Mouse (Mus musculus) C2C12 (cell line): ENCODE measurements around the gene Prdm9. TPM values are rescaled to one million over a fixed set of nuclear protein-coding genes. Genes with fewer than 3 reads are reported as not detected.

Source experiments
- H3K27me3 ChIP-seq: one replicate; pipeline ENCODE4 v1.6.1; 2011; ENCODE audit not compliant: control insufficient read depth, insufficient read depth, insufficient read length
- H3K36me3 ChIP-seq: one replicate; pipeline ENCODE4 v1.6.1; 2011; ENCODE audit not compliant: control insufficient read depth, insufficient read depth
- H3K4me3 ChIP-seq: one replicate; pipeline ENCODE4 v1.5.1; 2011; ENCODE audit warnings: mild to moderate bottlenecking, control low read depth; ENCODE audit not compliant: poor library complexity, insufficient read depth, severe bottlenecking
- H3K79me2 ChIP-seq: one replicate; pipeline ENCODE4 v1.6.1; 2011; ENCODE audit not compliant: control insufficient read depth, insufficient read depth
- H3K79me3 ChIP-seq: one replicate; pipeline ENCODE4 v1.6.1; 2011; ENCODE audit warnings: low read depth, control low read depth
- H3ac ChIP-seq: one replicate; pipeline ENCODE3; 2011; ENCODE audit warnings: low read depth; ENCODE audit not compliant: control insufficient read depth, insufficient read length
- CEBPB ChIP-seq: IDR thresholded peaks from one replicate; pipeline ENCODE4 v1.6.1; 2011; ENCODE audit warnings: low read depth, mild to moderate bottlenecking, control low read depth, moderate library complexity
- CTCF ChIP-seq: IDR thresholded peaks from one replicate; pipeline ENCODE4 v1.5.1; 2011; ENCODE audit not compliant: control insufficient read depth, insufficient read depth, insufficient read length
- FOSL1 ChIP-seq: IDR thresholded peaks from one replicate; pipeline ENCODE4 v1.8.0; 2011; ENCODE audit warnings: mild to moderate bottlenecking, low read length; ENCODE audit not compliant: poor library complexity, insufficient read depth, severe bottlenecking
- MAX ChIP-seq: IDR thresholded peaks from one replicate; pipeline ENCODE4 v1.6.1; 2011; ENCODE audit warnings: mild to moderate bottlenecking, control low read depth
- MYOD1 ChIP-seq: IDR thresholded peaks from one replicate; pipeline ENCODE4 v1.6.1; 2011; ENCODE audit warnings: low read depth; ENCODE audit not compliant: control insufficient read depth, insufficient read length
- MYOG ChIP-seq: IDR thresholded peaks from one replicate; pipeline ENCODE4 v1.6.1; 2011; ENCODE audit not compliant: control insufficient read depth, insufficient read length; ENCODE audit errors: extremely low read depth
- USF1 ChIP-seq: IDR thresholded peaks from one replicate; pipeline ENCODE4 v1.6.1; 2011; ENCODE audit warnings: low read depth, mild to moderate bottlenecking, control low read depth, moderate library complexity
- polyA plus RNA-seq: library from polyadenylated mRNA; unstranded; fragments of >200 nt; fragmentation: generic; extraction: Trizol; gene quantifications from one replicate; pipeline ENCODE4 v1.2.1, GENCODE M21; 2012; ENCODE audit warnings: missing spikeins

Gene Prdm9
- polyA plus RNA-seq, 1 experiment: 0.43 TPM

DNA sequence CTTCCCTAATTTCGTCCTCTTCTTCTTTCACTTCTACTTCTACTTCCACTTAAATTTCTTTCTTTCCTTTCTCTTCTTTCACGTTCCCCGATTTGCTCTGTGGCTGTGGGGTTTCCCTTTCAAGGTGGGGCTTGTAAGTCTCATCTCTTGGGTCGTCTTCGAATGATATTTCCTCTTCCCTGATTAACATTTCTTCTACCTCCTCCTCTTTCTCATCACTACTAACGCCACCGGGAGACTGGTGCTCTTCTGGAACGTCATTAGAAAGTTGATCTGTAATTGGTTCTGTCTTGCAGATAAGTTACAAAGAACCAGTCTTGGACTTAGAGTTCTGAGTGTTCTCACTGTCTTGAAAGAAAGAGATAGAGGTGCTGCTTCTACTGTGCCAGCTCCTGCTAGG lies 28.2 kb downstream of the Prdm9 start:
- H3K79me3 ChIP-seq: no peaks in the 10 kb centered on the region
- H3K4me3 ChIP-seq: no peak overlapping the region
- TF ChIP-seq FOSL1: no peak
- no peak for TF ChIP-seq MYOD1
- TF ChIP-seq MYOG: no peak
- TF ChIP-seq CEBPB: no peak
- TF ChIP-seq USF1: no peak
- TF ChIP-seq MAX: no peak
- no peaks in the 10 kb centered on the region for H3K27me3 ChIP-seq
- no peaks in the 10 kb centered on the region for H3K36me3 ChIP-seq
- no peaks in the 10 kb centered on the region for H3K79me2 ChIP-seq
- no peak overlapping the region for H3ac ChIP-seq

DNA sequence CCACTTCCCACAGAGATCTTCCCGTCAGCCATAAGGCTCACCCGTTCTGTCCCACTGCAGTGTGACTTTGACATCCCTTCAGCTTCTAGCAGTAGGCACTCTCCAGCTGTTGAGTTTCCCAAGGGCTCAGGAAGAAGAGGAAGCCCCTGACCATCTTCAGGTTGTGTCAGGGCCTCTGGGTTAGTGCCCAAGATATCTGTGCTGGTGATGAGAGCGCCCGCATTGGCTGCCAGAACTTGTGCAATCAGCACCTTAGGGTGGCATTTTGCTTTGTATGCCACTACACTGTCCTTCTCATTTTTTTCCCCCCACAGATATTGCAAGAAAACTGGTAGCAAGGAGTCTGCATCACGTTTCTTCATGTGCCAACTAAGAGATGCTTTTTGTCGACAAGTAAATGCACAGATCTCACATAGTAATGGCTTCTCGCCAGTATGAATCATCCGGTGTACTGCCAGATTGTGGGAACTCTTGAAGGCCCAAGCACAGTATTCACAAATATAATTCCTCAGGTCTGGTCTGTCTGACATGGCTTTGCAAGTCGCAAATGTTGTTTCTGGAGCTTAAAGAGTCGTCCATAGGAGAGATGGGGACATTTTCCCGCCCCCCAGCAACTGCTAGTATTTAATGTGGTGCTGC lies 28.9 kb downstream of the Prdm9 start:
- H3K27me3 ChIP-seq: no peaks in the 10 kb centered on the region
- H3K4me3 ChIP-seq: no peak overlapping the region
- H3K36me3 ChIP-seq: no peaks in the 10 kb centered on the region
- TF ChIP-seq CEBPB: no peak
- no peak for TF ChIP-seq MYOD1
- no peak for TF ChIP-seq CTCF
- TF ChIP-seq MYOG: no peak
- no peak for TF ChIP-seq FOSL1
- TF ChIP-seq USF1: no peak
- TF ChIP-seq MAX: no peak
- H3ac ChIP-seq: no peak overlapping the region
- H3K79me2 ChIP-seq: no peaks in the 10 kb centered on the region
- H3K79me3 ChIP-seq: no peaks in the 10 kb centered on the region

DNA sequence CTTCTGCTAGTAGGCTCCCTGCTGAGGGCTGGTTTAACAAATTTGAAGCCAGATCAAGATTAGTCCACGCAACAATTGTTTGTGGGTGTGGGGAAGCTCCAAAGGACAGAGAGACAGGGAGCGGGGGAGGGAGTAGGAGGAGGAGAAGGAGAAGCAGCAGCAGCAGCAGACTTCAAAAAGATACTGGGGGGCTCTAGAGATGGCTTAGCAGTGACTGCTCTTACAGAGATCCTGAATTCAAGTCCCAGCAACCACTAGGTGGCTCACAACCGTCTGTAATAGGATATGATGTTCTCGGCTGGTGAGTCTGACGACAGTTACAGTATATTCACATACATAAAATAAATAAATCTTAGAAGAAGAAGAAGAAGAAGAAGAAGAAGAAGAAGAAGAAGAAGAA lies 34.0 kb downstream of the Prdm9 start:
- Histone ChIP-seq H3K79me2 (peaks cover 18% of the 10 kb centered on the region), H3K36me3 (peaks cover 7% of the 10 kb centered on the region), H3K4me3 (no peak overlapping the region), H3K27me3 (no peaks in the 10 kb centered on the region), H3K79me3 (peaks cover 7% of the 10 kb centered on the region), H3ac (no peak overlapping the region)
- no peak for TF ChIP-seq MYOD1
- TF ChIP-seq MAX: no peak

DNA sequence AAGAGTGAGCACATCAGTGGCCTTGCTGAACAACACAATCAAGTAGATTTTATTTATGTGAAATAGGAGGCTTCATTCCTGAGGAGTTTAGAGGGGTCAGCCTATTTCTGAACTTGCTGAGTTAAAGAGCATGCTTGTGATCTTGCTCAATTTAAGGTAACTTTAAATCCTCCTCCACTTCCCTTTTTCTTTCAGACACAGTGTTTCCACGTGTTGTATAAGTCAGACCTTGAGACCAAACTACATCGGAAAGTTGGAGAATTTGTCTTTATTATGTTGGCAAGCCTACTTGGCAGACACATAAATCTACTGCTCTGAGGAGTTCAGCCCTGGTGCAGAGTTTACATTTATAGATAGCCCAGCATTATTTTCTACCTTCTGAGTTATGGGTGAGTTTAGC lies 35.3 kb downstream of the Prdm9 start:
- H3K79me2 ChIP-seq: peaks cover 30% of the 10 kb centered on the region
- H3ac ChIP-seq: no peak overlapping the region
- H3K27me3 ChIP-seq: no peaks in the 10 kb centered on the region
- H3K36me3 ChIP-seq: peaks cover 19% of the 10 kb centered on the region
- no peak for TF ChIP-seq MYOD1
- TF ChIP-seq MAX: no peak
- TF ChIP-seq FOSL1: no peak
- no peak for TF ChIP-seq CTCF
- TF ChIP-seq CEBPB: no peak
- no peak for TF ChIP-seq USF1
- H3K4me3 ChIP-seq: no peak overlapping the region
- H3K79me3 ChIP-seq: peaks cover 12% of the 10 kb centered on the region

DNA sequence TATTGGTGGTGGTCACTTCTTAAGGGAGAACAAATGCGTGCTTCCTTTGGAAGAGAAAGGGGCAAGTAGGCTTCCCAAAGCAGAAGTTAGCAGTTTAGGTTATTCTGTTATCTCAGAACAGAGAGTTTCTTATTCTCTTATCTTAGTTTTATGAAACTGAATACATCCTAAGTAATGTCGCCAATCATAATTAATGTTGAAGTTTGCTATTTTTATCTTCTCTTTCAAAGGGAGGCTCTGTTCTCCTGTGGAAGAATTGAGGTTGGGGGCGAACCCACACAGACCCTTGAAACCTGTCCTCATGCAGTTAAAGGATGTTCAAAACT lies 36.4 kb downstream of the Prdm9 start:
- Histone ChIP-seq H3ac (no peak overlapping the region), H3K36me3 (peaks cover 30% of the 10 kb centered on the region), H3K4me3 (peak overlapping the region; percentile 63), H3K27me3 (no peaks in the 10 kb centered on the region), H3K79me2 (peaks cover 32% of the 10 kb centered on the region), H3K79me3 (peaks cover 12% of the 10 kb centered on the region)
- no peak for TF ChIP-seq MAX
- no peak for TF ChIP-seq MYOG
- TF ChIP-seq USF1: no peak
- no peak for TF ChIP-seq FOSL1
- TF ChIP-seq CTCF: no peak
- TF ChIP-seq MYOD1: no peak
- no peak for TF ChIP-seq CEBPB

DNA sequence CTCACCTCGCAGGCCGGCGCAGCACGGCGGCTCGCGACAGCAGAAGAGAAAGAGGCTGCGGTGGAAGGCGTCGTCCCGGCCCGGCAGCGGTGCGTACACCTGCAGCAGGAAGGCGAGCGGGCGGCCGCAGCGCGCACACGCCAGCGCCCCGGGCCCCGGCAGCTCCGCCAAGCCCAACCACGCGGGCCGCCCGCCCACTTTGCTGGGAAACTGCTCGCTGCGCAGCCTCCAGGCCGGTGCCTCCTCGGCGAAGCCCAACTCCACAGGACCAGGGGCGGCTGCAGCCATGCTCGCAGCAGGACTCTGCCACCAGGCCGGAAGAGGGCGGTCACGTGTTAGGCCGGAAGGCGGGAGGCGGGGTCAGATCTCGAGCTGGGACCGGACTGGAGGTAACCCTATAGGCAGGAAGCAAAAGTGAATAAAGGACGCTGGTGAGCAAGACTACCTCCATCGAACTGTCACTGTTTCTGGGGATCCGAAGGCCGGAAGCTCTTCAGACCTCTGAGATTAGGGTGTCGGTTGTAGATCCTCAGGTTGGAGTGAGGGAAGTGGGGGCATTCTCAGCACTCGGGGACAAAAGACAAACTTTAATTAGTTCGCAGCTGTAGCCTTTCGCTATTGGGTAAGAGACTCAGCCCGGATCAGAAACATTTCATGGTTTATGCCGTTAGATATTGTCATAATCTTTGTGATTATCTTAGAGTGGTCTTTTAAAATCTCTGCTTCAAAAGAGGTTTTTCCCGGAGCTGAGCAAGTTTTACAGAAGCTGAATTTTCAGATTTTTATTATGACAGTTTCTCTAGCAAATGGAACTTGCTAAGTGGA lies 37.0 kb downstream of the Prdm9 start, which contains the start of gene Pdcd2:
Gene Pdcd2 (minus strand): TSS at position 316 of the 825 bp plus-strand sequence.
- Histone ChIP-seq H3K79me2 (peaks cover 32% of the 10 kb centered on the region), H3K79me3 (peaks cover 12% of the 10 kb centered on the region), H3K27me3 (no peaks in the 10 kb centered on the region), H3K4me3 (peak within 1 kb of the TSS; percentile 63), H3ac (peak within 1 kb of the TSS; percentile 90), H3K36me3 (peaks cover 35% of the 10 kb centered on the region)
- TF ChIP-seq MAX (peak; percentile 92), CEBPB (no peak), USF1 (peak; percentile 93)
